Mouse (Mus musculus) lung, postnatal 0 days (tissue): ENCODE data around the gene Lrrc40.

Experiments used
- CTCF ChIP-seq: IDR thresholded peaks from 2 replicates; pipeline ENCODE4 v1.5.1; 2016; ENCODE audit warnings: antibody characterized with exemption, mild to moderate bottlenecking
- EP300 ChIP-seq: IDR thresholded peaks from 2 replicates; pipeline ENCODE4 v1.6.1; 2016; ENCODE audit warnings: antibody characterized with exemption, mild to moderate bottlenecking, control low read depth

GRCm38 (mm10) chr3:158049508-158049907, 13.0 kb downstream of the Lrrc40 start:
- TF ChIP-seq CTCF, result no peak
- TF ChIP-seq EP300, result no peak
